Mouse (Mus musculus) cortical plate, adult 2 months (tissue): ENCODE results near the gene Plekhg4.

ENCODE experiments used
- CTCF ChIP-seq: fragments of 200-500 bp; IDR thresholded peaks from 2 replicates; pipeline ENCODE4 v1.5.1; 2011; ENCODE audit warnings: mild to moderate bottlenecking, control low read depth, low read length; ENCODE audit not compliant: insufficient read depth; ENCODE audit errors: extremely low read depth
- POLR2A ChIP-seq: fragments of 200-500 bp; IDR thresholded peaks from 2 replicates; pipeline ENCODE4 v1.6.1; 2011; ENCODE audit warnings: mild to moderate bottlenecking, low read length, control low read depth; ENCODE audit not compliant: insufficient read depth; ENCODE audit errors: extremely low read depth

DNA sequence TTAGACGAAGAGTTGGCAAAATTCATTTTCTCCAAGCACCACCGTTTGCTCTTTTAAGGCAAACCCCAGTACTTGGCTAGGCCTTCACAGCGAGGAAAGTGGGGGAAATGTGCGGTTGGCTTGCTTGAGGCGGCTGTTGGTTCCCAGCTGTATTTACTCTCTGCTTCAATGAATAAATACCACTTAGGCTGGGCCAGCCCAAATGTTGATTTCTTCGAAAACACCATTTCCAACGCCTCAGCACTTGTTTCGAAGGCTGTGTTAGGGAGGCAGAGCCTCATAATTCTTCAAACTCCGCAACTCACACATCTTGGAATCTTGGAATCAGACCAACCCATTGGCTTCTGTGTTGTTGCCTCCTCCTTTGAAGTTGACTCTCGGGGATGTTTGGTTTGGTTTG, 33.3 kb downstream of the Plekhg4 start:
- TF ChIP-seq POLR2A (no peak), CTCF (no peak)
